Mouse (Mus musculus) hindbrain, embryonic 14.5 days (tissue): ENCODE measurements around the gene Nme1. TPM values are rescaled to one million over a fixed set of nuclear protein-coding genes. Genes with fewer than 3 reads are reported as not detected.

Experiments
- ATAC-seq: fragments of 200-750 bp; cut with Nextera tagmentation; 2 replicates; pipeline ENCODE4 v1.8.0; 2017; ENCODE audit warnings: moderate number of reproducible peaks, mild to moderate bottlenecking, moderate TSS enrichment, moderate library complexity; ENCODE audit not compliant: low FRiP score
- DNase-seq: peaks from one replicate; pipeline ENCODE4 v3.0.0-alpha.2; 2015; ENCODE audit warnings: low spot score
- H3K27ac ChIP-seq: fragments of 300-500 bp; sonication (generic); 2 replicates; pipeline ENCODE4 v1.5.1; 2014; ENCODE audit warnings: mild to moderate bottlenecking, moderate library complexity
- H3K27me3 ChIP-seq: fragments of 300-500 bp; sonication (generic); 2 replicates; pipeline ENCODE4 v1.6.1; 2014; ENCODE audit warnings: mild to moderate bottlenecking, low read length, mixed read lengths; ENCODE audit not compliant: control insufficient read depth, insufficient read depth
- H3K36me3 ChIP-seq: fragments of 300-500 bp; sonication (generic); replicated peaks from 2 replicates; pipeline ENCODE4 v1.6.1; 2014; ENCODE audit not compliant: control insufficient read depth, insufficient read depth
- H3K4me1 ChIP-seq: fragments of 300-500 bp; sonication (generic); replicated peaks from 2 replicates; pipeline ENCODE4 v1.6.1; 2014; ENCODE audit warnings: antibody characterized with exemption, low read length, mixed read lengths; ENCODE audit not compliant: control insufficient read depth, insufficient read depth
- H3K4me2 ChIP-seq: fragments of 300-500 bp; sonication (generic); replicated peaks from 2 replicates; pipeline ENCODE4 v1.6.1; 2014; ENCODE audit warnings: mild to moderate bottlenecking, moderate library complexity
- H3K4me3 ChIP-seq: fragments of 300-500 bp; sonication (generic); replicated peaks from 2 replicates; pipeline ENCODE4 v1.5.1; 2014; ENCODE audit warnings: mild to moderate bottlenecking, low read length
- H3K9ac ChIP-seq: fragments of 300-500 bp; sonication (generic); 2 replicates; pipeline ENCODE4 v1.6.1; 2014
- H3K9me3 ChIP-seq: fragments of 300-500 bp; sonication (generic); 2 replicates; pipeline ENCODE4 v1.6.1; 2016; ENCODE audit warnings: low read length; ENCODE audit not compliant: control insufficient read depth
- WGBS: fragments of 180-500 bp; shearing (Covaris S2); extraction: QIAGEN DNeasy Blood & Tissue Kit; methylation state at CpG from one replicate; pipeline ENCODE4 v1.1.7; 2014; 5-methylcytosine and 5-hydroxymethylcytosine counted together
- polyA plus RNA-seq: library from polyadenylated mRNA; unstranded; fragments of >200 nt; fragmentation: Nextera tagmentation; extraction: Ambion mirVana; gene quantifications from 2 replicates; pipeline ENCODE4 v1.2.1, GENCODE M21; 2014

The Nme1 gene
- polyA plus RNA-seq, 1 experiment from 2014 or later = 412 TPM

DNA sequence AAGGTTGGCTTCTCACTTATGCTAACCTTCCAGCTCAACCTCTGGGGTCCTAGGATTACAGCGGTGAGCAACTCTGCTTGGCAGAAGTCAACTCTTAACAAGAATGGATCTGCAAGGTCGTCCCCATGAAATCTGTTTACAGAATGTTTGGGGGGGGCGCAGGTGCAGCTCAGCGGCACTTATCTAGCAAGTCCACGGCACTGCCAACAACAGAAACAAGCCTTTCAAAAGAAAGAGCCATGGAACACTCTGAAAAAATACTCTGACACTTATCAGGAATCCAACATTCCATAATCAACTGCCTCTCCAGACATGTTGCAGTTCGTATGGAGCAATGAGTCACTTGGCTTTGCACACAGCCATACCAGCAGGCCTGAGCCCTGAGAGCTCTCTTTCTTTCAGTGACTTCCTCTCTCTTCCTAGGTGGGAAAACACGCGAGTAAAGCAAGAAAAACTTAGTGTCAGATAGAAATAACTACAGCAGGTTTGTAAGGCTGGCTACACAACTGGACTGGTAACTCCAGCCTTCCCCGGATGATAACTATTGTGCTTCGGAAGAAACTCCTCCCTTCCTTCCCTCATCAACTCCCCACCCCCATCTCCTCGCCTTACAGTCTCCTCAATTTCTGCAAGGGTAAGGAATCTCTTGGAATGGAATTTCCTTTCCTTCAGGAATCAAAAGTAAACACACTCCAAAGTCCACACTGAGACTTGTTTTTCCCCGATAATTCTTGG, 20.2 kb upstream of the Nme1 start:
- no peak overlapping the region for H3K4me3 ChIP-seq
- no peak for ATAC-seq
- no peak overlapping the region for H3K9ac ChIP-seq
- H3K9me3 ChIP-seq = no peaks in the 10 kb centered on the region
- H3K4me1 ChIP-seq = no peaks in the 10 kb centered on the region
- H3K36me3 ChIP-seq = no peaks in the 10 kb centered on the region
- no peaks in the 10 kb centered on the region for H3K27me3 ChIP-seq
- 74% methylated on average over 12 of the region's 12 CpGs for WGBS
- H3K27ac ChIP-seq = peak overlapping the region; percentile 53; the same call in 1 of the 2 replicates
- DNase-seq = no peak
- H3K4me2 ChIP-seq = no peak overlapping the region

DNA sequence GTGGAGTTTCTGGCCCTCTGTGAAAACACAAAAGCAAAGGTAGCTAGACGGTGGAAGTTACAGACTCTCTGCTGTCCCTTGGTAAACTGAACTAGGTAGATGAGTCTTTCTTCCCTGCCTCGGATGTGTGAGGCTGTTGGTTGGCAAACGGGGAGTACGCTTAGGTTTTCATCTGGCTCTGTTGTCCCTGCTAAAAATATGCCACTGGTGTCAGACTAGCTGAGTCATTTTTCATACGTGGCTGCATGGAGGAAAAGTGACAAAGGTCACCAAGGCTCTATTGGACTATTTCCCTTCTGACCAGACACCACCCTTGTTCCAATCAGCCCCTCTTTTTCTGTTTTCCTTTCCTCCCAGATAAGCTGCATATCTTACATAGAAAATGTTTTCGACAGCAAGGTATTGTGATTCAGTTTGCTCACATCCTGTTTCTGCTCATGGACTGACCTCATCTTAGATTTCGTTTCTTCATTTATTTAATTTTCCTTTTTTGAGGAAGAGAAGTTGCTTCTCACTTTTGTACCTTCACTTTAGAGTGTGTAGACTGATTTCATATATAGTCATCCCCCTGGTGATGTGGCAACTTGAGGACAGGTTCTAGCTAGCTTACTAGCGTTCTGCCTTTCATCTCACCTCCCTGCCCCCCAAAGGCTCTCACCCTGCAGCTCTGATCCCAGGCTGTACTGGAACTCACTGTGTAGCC, 19.5 kb upstream of the Nme1 start:
- H3K27me3 ChIP-seq = no peaks in the 10 kb centered on the region
- ATAC-seq (no peak), DNase-seq (no peak)
- no peak overlapping the region for H3K4me3 ChIP-seq
- H3K36me3 ChIP-seq = no peaks in the 10 kb centered on the region
- no peak overlapping the region for H3K4me2 ChIP-seq
- no peak overlapping the region for H3K9ac ChIP-seq
- 71% methylated on average over 8 of the region's 8 CpGs for WGBS
- H3K9me3 ChIP-seq = no peaks in the 10 kb centered on the region
- peak overlapping the region; percentile 53; the same call in 1 of the 2 replicates for H3K27ac ChIP-seq
- no peaks in the 10 kb centered on the region for H3K4me1 ChIP-seq

DNA sequence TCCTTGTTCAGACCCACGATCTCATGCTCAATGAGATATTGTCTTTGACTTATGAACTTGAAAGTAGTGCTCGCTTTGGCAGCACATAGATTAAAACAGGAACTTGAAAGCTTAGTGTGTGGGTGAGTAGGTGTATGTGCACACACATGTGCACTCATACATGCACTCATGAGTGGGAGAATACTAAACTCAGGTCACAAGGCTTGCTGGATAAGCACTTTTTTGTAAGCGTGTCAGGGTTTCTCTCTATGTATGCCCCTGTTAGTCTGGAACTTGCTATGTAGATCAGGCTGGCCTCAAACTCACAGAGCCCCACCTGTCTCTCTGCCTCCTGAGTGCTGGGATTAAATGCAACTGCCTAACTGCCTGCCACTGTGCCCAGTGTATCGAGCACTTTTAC, 18.7 kb upstream of the Nme1 start:
- Histone ChIP-seq H3K9me3 (no peaks in the 10 kb centered on the region), H3K4me3 (no peak overlapping the region), H3K27ac (no peak overlapping the region), H3K4me2 (no peak overlapping the region), H3K4me1 (no peaks in the 10 kb centered on the region), H3K9ac (no peak overlapping the region), H3K36me3 (no peaks in the 10 kb centered on the region), H3K27me3 (no peaks in the 10 kb centered on the region)
- WGBS = 90% methylated on average over 4 of the region's 4 CpGs
- ATAC-seq (no peak), DNase-seq (no peak)

DNA sequence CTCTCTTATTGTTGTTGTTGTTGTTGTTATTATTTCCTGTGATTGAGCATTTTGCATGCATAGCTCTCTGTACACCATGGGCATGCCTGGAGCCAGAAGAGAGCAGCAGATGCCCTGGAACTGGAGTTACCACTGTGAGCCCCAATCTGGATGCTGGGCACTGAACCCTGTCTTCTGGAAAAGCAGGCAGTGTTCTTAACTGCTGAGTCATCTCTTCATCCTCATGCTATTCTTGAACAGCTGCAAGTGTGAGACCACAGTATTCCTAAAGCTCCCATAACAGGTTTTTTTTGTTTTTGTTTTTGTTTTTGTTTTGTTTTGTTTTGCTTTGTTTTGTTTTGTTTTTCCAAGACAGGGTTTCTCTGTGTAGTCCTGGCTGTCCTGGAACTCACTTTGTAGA, 18.0 kb upstream of the Nme1 start:
- H3K4me1 ChIP-seq = no peaks in the 10 kb centered on the region
- no peak overlapping the region for H3K4me2 ChIP-seq
- no peaks in the 10 kb centered on the region for H3K9me3 ChIP-seq
- no peak for ATAC-seq
- no peaks in the 10 kb centered on the region for H3K27me3 ChIP-seq
- no peaks in the 10 kb centered on the region for H3K36me3 ChIP-seq
- no peak for DNase-seq
- no peak overlapping the region for H3K4me3 ChIP-seq
- H3K9ac ChIP-seq = no peak overlapping the region
- no peak overlapping the region for H3K27ac ChIP-seq

DNA sequence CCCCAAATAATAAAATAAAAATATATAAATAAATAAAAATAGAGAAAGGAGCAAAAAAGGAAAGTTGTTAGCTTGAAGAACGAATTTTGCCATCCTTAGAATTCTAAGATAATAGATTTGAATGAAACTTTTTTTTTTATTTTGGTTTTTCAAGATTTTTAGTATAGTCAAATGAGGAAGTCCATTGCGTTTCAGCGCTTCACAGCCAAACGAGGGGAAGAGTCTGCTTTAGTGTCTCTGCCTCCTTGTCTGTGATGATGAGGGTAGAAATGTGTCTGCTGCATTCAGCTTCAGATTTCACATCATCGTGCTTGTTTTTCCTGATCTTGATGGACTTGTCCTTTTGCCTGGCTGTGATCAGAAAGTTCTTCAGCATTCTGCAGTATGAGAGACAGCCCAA, 16.9 kb upstream of the Nme1 start:
- DNase-seq = no peak
- Histone ChIP-seq H3K4me3 (no peak overlapping the region), H3K9me3 (no peaks in the 10 kb centered on the region), H3K9ac (no peak overlapping the region), H3K4me2 (no peak overlapping the region), H3K36me3 (no peaks in the 10 kb centered on the region), H3K27me3 (no peaks in the 10 kb centered on the region), H3K27ac (no peak overlapping the region), H3K4me1 (no peaks in the 10 kb centered on the region)
- no peak for ATAC-seq
- 87% methylated on average over 5 of the region's 5 CpGs for WGBS

DNA sequence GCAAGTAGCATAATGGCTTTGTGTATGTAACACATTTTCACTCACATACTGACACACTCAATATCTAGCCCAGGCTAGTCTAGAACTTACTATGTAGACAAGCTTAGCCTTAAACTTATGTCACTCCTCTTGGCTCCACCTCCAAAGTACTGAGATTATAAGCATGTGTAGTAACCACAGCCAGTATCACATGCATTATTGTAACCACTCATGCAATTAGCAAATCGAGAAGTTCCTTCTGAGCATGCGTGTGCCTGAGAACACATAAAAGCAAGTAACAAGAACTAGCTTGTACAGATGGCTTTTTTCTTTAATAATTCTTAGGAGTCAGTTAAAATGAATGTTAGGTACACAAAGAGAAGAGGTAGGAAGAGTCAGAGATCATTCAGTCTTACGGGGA, 16.3 kb upstream of the Nme1 start:
- no peak overlapping the region for H3K4me2 ChIP-seq
- H3K4me1 ChIP-seq = no peaks in the 10 kb centered on the region
- H3K9me3 ChIP-seq = no peaks in the 10 kb centered on the region
- H3K36me3 ChIP-seq = no peaks in the 10 kb centered on the region
- no peak for DNase-seq
- H3K9ac ChIP-seq = no peak overlapping the region
- H3K27me3 ChIP-seq = no peaks in the 10 kb centered on the region
- no peak overlapping the region for H3K4me3 ChIP-seq
- ATAC-seq = no peak
- WGBS = 94% methylated on average over 3 of the region's 3 CpGs
- H3K27ac ChIP-seq = no peak overlapping the region

DNA sequence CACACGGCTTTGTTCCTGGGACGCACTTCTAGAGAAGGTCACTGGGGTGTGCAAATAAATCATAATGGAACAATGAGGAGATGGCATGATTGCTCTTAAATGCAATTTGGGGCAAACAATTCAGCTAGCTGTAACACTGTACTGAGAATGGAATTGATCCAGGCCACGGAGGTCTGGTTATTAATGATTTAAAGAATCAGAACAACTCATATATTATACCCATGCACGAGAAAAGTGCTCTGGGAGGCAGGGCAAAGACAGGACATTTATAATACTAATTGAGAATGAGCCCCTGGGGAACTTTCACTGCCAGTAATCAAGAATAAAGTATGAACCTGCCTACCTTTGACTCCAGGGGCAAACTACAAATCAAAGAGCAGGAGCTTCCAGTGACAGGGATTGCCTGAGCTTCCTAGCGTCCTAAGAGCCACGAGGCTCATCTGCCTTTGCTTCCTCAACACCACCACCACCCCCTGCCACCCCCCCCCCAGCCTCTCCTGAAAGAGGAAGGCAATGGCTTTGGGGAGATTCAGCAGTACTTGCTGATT, 11.3 kb upstream of the Nme1 start:
- Histone ChIP-seq H3K4me2 (no peak overlapping the region), H3K4me1 (no peaks in the 10 kb centered on the region), H3K9ac (no peak overlapping the region), H3K36me3 (no peaks in the 10 kb centered on the region), H3K4me3 (no peak overlapping the region), H3K27ac (peak overlapping the region; percentile 20; the same call in 1 of the 2 replicates), H3K9me3 (no peaks in the 10 kb centered on the region), H3K27me3 (no peaks in the 10 kb centered on the region)
- DNase-seq = no peak
- ATAC-seq = no peak
- 35% methylated on average over 6 of the region's 6 CpGs for WGBS

DNA sequence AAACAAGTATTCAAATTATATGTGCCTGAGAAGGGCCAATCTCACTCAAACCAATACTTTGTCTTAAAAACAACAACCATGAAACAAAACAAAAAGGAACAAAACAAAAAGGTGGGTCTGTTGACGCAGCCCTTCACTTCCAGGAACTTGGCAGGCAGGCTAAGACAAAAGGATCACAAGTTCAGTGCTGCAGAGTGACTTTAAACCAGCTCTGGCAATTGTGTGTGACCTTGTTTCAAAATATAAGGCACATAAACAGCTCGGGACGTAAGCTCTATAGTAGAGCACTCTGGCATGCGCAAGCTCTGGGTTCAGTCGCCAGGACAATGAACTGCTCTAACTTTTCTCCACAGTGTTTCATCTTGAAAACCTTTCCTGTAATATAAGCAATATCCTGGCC, 4.6 kb upstream of the Nme1 start:
- Histone ChIP-seq H3K4me1 (peaks cover 7% of the 10 kb centered on the region; the same call in 1 of the 2 replicates), H3K36me3 (no peaks in the 10 kb centered on the region), H3K27me3 (no peaks in the 10 kb centered on the region), H3K4me2 (no peak overlapping the region), H3K27ac (no peak overlapping the region), H3K9me3 (no peaks in the 10 kb centered on the region), H3K9ac (no peak overlapping the region), H3K4me3 (no peak overlapping the region)
- DNase-seq (no peak), ATAC-seq (no peak)
- WGBS = 87% methylated on average over 5 of the region's 5 CpGs

DNA sequence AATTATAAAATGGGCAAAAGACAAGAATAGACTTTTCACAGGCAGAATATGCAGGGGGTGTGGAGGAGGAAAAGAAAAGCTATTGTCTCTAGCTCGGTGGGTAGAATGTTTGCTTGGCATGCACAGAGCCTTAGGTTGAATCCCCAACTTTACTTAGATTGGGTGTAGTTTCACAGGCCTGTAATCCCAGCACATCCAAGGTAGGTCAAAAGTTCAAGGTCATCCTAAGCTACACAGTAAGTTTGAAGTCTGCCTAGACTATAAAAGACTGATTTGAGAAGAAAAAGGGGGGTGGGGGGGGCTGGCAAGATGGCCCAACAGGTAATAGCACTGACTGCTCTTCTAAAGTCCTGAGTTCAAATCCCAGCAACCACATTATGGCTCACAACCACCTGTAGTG, 1.5 kb upstream of the Nme1 start:
- H3K4me1 ChIP-seq = peaks cover 22% of the 10 kb centered on the region
- H3K36me3 ChIP-seq = peaks cover 10% of the 10 kb centered on the region
- H3K4me3 ChIP-seq = no peak overlapping the region
- ATAC-seq (no peak), DNase-seq (no peak)
- H3K4me2 ChIP-seq = no peak overlapping the region
- H3K9me3 ChIP-seq = no peaks in the 10 kb centered on the region
- no peak overlapping the region for H3K27ac ChIP-seq
- no peak overlapping the region for H3K9ac ChIP-seq
- H3K27me3 ChIP-seq = no peaks in the 10 kb centered on the region
- WGBS = 63% methylated on average over 1 of the region's 1 CpGs
